Mouse (Mus musculus): ENCODE measurements around the gene Rgs2. TPM values are rescaled to one million over a fixed set of nuclear protein-coding genes. Genes with fewer than 3 reads are reported as not detected.

Gene Rgs2
- polyA plus RNA-seq, 1 experiment = 39.3 TPM

DNA sequence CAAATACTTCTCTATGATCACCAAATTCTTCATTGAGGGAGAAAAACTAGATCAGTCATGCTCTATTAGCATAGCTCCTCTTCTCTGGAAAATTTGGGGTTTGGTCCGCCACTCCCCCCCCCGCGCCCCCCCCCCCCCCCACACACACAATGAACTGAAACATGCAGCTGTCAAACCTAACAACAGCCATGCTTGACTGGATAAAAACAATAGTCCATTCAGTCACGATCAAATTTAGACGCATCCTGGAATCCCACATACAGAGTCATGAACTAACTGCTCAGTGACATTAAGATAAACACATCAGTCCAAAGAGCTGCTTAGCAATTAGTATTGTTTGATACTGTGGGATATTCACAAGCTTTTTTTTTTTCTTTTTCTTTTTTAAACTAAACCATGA, 14.2 kb downstream of the Rgs2 start:
- no peaks in the 10 kb centered on the region for H3K4me1 ChIP-seq (ENCODE audit: control insufficient read depth, insufficient read depth, low read length)
- TF ChIP-seq CTCF (IDR thresholded peaks at IDR 0.05; ENCODE audit: extremely low read depth, insufficient read depth, low read length) (no peak), POLR2A (IDR thresholded peaks at IDR 0.05; ENCODE audit: extremely low read depth, insufficient read depth, low read length) (no peak)
- H3K4me3 ChIP-seq (ENCODE audit: insufficient read depth, low read length) = no peak overlapping the region
- H3K27ac ChIP-seq (ENCODE audit: insufficient read depth, low read length) = no peak overlapping the region

DNA sequence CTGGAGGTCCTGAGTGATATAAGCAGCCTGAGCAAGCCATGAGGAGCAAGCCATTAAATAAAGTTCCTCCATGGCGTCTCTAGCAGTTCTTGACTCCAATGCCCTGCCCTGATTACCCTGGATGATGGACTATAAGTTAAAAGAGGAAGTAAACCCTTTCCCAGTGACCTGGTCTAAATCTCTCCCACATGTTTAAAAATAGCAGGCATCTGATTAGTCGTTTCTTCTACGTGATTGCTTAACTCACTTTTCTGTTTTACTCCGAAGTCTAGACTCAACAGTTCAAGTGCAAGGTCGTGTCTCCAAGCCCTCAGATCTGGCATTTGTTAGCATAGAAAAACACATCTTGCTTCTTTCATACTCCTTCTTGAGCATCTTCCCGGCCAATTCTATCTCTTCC, 15.2 kb downstream of the Rgs2 start:
- TF ChIP-seq CTCF (IDR thresholded peaks at IDR 0.05; ENCODE audit: extremely low read depth, insufficient read depth, low read length) (no peak), POLR2A (IDR thresholded peaks at IDR 0.05; ENCODE audit: extremely low read depth, insufficient read depth, low read length) (no peak)
- H3K4me1 ChIP-seq (ENCODE audit: control insufficient read depth, insufficient read depth, low read length) = no peaks in the 10 kb centered on the region
- no peak overlapping the region for H3K4me3 ChIP-seq (ENCODE audit: insufficient read depth, low read length)
- H3K27ac ChIP-seq (ENCODE audit: insufficient read depth, low read length) = no peak overlapping the region

DNA sequence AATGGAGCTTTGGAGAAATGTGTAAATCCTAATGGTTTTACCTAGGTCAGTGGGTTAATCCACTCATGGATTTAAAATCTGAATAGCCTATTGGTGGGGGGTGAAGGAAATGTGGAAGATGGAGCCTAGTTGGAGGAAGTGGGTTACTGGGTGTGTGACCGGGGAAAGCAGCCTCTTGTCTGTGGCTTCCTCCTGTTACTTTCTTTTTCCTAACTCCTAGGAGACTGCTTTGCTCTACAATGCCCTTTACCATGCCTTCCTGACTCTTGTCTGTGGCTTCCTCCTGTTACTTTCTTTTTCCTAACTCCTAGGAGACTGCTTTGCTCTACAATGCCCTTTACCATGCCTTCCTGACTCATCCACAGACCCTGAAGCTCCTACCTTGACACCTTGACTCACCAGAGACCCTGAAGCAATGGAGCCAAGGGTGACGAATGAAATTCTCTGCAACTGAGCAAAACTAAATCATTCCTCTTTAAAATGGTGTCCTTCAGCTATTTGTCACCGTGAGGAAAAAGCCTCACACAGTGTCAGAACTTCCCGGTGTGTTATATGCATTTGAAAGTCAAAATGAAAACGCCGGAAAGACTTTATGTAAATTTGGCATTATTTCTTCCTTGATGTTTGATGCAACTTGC, 18.9 kb downstream of the Rgs2 start:
- no peak overlapping the region for H3K4me3 ChIP-seq (ENCODE audit: insufficient read depth, low read length)

DNA sequence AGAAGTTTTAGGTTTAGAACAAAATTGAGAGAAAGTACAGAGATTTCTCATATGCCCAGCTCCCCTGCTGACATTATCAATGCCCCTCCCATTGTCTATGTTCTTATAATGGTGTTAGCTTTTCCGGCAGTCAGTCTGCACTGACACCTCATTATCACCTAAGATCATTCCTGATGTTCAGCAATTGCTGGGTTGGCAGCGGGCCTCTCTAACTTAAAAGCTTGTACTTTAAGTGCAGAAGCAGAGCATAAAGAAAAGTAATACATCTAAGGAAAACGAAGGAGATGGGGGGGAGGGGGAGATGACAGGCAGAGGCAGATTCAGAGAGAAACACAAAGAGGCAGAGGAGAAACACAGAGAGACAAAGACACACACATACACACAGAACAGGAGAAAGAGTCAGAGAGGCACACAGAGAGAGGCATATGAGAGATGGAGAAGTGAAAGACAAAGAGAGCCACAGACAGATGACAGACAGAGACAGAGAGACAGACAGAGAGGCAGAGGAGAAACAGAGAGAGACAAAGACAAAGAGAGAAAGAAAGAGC, 21.1 kb downstream of the Rgs2 start:
- TF ChIP-seq CTCF (IDR thresholded peaks at IDR 0.05; ENCODE audit: extremely low read depth, insufficient read depth, low read length) = no peak
- TF ChIP-seq POLR2A (IDR thresholded peaks at IDR 0.05; ENCODE audit: extremely low read depth, insufficient read depth, low read length) = no peak

More for the DNA sequence above, 18.9 kb downstream of the Rgs2 start:
- no peaks in the 10 kb centered on the region for H3K4me1 ChIP-seq (ENCODE audit: control insufficient read depth, insufficient read depth, low read length)
- H3K27ac ChIP-seq (ENCODE audit: insufficient read depth, low read length) = no peak overlapping the region
- TF ChIP-seq POLR2A (IDR thresholded peaks at IDR 0.05; ENCODE audit: extremely low read depth, insufficient read depth, low read length) (no peak), CTCF (IDR thresholded peaks at IDR 0.05; ENCODE audit: extremely low read depth, insufficient read depth, low read length) (no peak)

GRCm38 (mm10) chr1:143982085-143982764, 21.7 kb downstream of the Rgs2 start:
- Histone ChIP-seq H3K27ac (ENCODE audit: insufficient read depth, low read length) (no peak overlapping the region), H3K4me3 (ENCODE audit: insufficient read depth, low read length) (no peak overlapping the region), H3K4me1 (ENCODE audit: control insufficient read depth, insufficient read depth, low read length) (no peaks in the 10 kb centered on the region)
- TF ChIP-seq POLR2A (IDR thresholded peaks at IDR 0.05; ENCODE audit: extremely low read depth, insufficient read depth, low read length) = no peak
- no peak for TF ChIP-seq CTCF (IDR thresholded peaks at IDR 0.05; ENCODE audit: extremely low read depth, insufficient read depth, low read length)

More for the DNA sequence above, 21.1 kb downstream of the Rgs2 start:
- Histone ChIP-seq H3K4me3 (ENCODE audit: insufficient read depth, low read length) (no peak overlapping the region), H3K4me1 (ENCODE audit: control insufficient read depth, insufficient read depth, low read length) (no peaks in the 10 kb centered on the region), H3K27ac (ENCODE audit: insufficient read depth, low read length) (no peak overlapping the region)

DNA sequence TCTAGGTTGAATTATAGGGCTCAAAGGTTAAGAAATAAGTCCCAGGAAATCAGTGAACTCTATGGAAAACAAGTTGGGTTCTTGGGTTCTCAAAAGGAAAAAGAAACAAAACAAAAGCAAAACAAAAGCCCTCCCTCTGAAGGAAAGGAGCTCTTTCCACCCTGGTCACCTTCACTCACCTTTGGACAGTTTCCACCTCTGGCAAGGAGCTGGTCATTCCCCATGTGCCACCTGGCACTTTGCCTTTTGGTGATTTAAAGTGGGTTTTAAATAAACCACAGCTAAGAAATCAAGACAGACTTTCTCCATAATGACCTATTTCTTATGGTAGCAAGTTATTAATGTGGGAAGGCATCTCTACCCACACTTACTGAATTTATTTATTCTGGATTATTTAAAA, 23.1 kb downstream of the Rgs2 start:
- TF ChIP-seq CTCF (IDR thresholded peaks at IDR 0.05; ENCODE audit: extremely low read depth, insufficient read depth, low read length) (no peak), POLR2A (IDR thresholded peaks at IDR 0.05; ENCODE audit: extremely low read depth, insufficient read depth, low read length) (no peak)
- no peak overlapping the region for H3K27ac ChIP-seq (ENCODE audit: insufficient read depth, low read length)
- H3K4me3 ChIP-seq (ENCODE audit: insufficient read depth, low read length) = no peak overlapping the region
- no peaks in the 10 kb centered on the region for H3K4me1 ChIP-seq (ENCODE audit: control insufficient read depth, insufficient read depth, low read length)

GRCm38 (mm10) chr1:143974637-143975036, 29.3 kb downstream of the Rgs2 start:
- Histone ChIP-seq H3K4me1 (ENCODE audit: control insufficient read depth, insufficient read depth, low read length) (no peaks in the 10 kb centered on the region), H3K4me3 (ENCODE audit: insufficient read depth, low read length) (no peak overlapping the region), H3K27ac (ENCODE audit: insufficient read depth, low read length) (no peak overlapping the region)
- TF ChIP-seq CTCF (IDR thresholded peaks at IDR 0.05; ENCODE audit: extremely low read depth, insufficient read depth, low read length) = no peak
- no peak for TF ChIP-seq POLR2A (IDR thresholded peaks at IDR 0.05; ENCODE audit: extremely low read depth, insufficient read depth, low read length)

GRCm38 (mm10) chr1:143962301-143962700, 41.7 kb downstream of the Rgs2 start:
- Histone ChIP-seq H3K4me1 (ENCODE audit: control insufficient read depth, insufficient read depth, low read length) (no peaks in the 10 kb centered on the region), H3K4me3 (ENCODE audit: insufficient read depth, low read length) (no peak overlapping the region), H3K27ac (ENCODE audit: insufficient read depth, low read length) (no peak overlapping the region)
- TF ChIP-seq CTCF (IDR thresholded peaks at IDR 0.05; ENCODE audit: extremely low read depth, insufficient read depth, low read length) (no peak), POLR2A (IDR thresholded peaks at IDR 0.05; ENCODE audit: extremely low read depth, insufficient read depth, low read length) (no peak)

GRCm38 (mm10) chr1:143960340-143960739, 43.6 kb downstream of the Rgs2 start:
- Histone ChIP-seq H3K4me3 (ENCODE audit: insufficient read depth, low read length) (no peak overlapping the region), H3K4me1 (ENCODE audit: control insufficient read depth, insufficient read depth, low read length) (no peaks in the 10 kb centered on the region), H3K27ac (ENCODE audit: insufficient read depth, low read length) (no peak overlapping the region)
- TF ChIP-seq POLR2A (IDR thresholded peaks at IDR 0.05; ENCODE audit: extremely low read depth, insufficient read depth, low read length) = no peak
- no peak for TF ChIP-seq CTCF (IDR thresholded peaks at IDR 0.05; ENCODE audit: extremely low read depth, insufficient read depth, low read length)

DNA sequence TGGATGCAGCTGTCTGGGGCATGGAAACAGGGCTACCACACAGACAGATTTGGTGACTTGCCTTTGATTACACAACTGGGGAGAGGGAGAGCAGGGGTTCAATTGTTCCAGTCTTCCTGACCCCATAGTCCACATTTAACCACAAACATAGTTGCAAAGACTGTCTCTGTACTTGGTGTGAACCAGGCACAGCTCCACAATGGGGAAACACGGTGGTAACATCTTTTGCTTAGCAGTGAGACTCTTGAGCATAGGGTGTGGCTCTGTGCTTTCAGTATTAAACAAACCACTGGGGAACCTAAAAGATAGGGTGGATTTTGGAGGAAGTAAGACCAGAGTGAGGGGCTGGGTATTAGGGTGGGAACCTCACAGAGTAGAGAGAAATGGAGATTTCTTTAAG, 47.9 kb downstream of the Rgs2 start:
- H3K4me3 ChIP-seq (ENCODE audit: insufficient read depth, low read length) = no peak overlapping the region
- no peak overlapping the region for H3K27ac ChIP-seq (ENCODE audit: insufficient read depth, low read length)
- TF ChIP-seq CTCF (IDR thresholded peaks at IDR 0.05; ENCODE audit: extremely low read depth, insufficient read depth, low read length) = no peak
- TF ChIP-seq POLR2A (IDR thresholded peaks at IDR 0.05; ENCODE audit: extremely low read depth, insufficient read depth, low read length) = no peak
- no peaks in the 10 kb centered on the region for H3K4me1 ChIP-seq (ENCODE audit: control insufficient read depth, insufficient read depth, low read length)
